Mouse (Mus musculus): ENCODE data around the gene Kctd2. TPM values are rescaled to one million over a fixed set of nuclear protein-coding genes. Genes with fewer than 3 reads are reported as not detected.
"Not testable (repeated sequence)": the region's sequence is repeated elsewhere in the genome, so short reads cannot be mapped to it uniquely, and the experiment has no call there.

Gene Kctd2
- total RNA-seq, 2 experiments from 2014 or later, result 12.7 to 12.9 TPM

- intact Hi-C loops (cut with DNase I), result no loop called here
- DNase-seq, result no peak
Measured at GRCm38 (mm10) chr11:115463397-115463796, 43.5 kb downstream of the Kctd2 start.

DNA sequence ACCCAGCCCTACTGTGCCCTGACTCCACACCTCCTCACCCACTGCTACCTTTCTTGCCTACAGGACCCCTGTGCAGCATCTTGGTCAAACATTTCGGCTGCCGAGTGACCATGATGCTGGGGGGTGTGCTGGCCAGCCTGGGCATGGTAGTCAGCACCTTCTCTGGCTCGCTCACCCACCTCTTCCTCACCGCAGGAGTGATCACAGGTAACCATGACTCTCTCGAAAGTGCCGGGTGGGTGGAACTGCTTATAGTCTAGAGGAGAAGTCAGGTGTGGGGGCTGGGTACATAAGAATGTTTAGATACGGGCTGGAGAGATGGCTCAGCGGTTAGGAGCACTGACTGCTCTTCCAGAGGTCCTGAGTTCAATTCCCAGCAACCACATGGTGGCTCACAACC is 44.9 kb downstream of the Kctd2 start:
- no peak for DNase-seq
- intact Hi-C loops (cut with DNase I), result no loop called here

DNA sequence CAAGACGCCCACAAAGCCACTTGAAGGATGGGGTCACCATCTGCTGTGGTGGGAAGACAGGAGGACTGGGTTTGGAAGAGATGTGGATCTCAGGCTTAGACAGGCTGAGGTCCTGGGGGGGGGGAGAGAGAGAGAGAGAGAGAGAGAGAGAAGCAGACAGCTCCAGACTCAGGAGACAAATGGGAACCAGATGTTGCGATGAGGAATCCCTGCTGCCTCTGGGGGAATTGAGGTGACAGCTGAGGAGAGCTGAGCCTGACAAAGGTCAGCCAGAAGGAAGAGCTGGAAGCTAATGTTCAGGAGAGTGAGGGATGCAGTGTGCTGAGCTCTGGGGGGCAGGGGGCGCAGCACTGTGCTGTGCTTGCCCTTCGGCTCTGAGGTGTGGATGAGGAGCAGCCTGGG is 47.3 kb downstream of the Kctd2 start:
- DNase-seq, result no peak
- intact Hi-C loops (cut with DNase I), result no loop called here

- no peak for DNase-seq
- intact Hi-C loops (cut with DNase I), result no loop called here
Measured at GRCm38 (mm10) chr11:115472183-115472582, 52.3 kb downstream of the Kctd2 start.

GRCm38 (mm10) chr11:115473626-115474275 is 53.8 kb downstream of the Kctd2 start:
- intact Hi-C loops (cut with DNase I), result loop anchor here (1.0 kb wide), 1 partner anchor 45 kb away; no protein-coding TSS in a partner anchor
- DNase-seq, result peak; percentile 89 to 96

GRCm38 (mm10) chr11:115475025-115475757 is 55.3 kb downstream of the Kctd2 start, which contains the start of gene Armc7:
Armc7 (plus strand) TSS chr11:115475667.
- intact Hi-C loops (cut with DNase I), result no loop called here

GRCm38 (mm10) chr11:115475758-115476237 is 55.9 kb downstream of the Kctd2 start:
- intact Hi-C loops (cut with DNase I), result no loop called here
- DNase-seq, result no peak

More at GRCm38 (mm10) chr11:115475025-115475757, 55.3 kb downstream of the Kctd2 start, which contains the start of gene Armc7:
- peak; percentile 94 to 95 for DNase-seq

- DNase-seq; intact Hi-C loops (cut with DNase I): not testable (repeated sequence)
Measured at GRCm38 (mm10) chr11:115476630-115477029, 56.7 kb downstream of the Kctd2 start.

DNA sequence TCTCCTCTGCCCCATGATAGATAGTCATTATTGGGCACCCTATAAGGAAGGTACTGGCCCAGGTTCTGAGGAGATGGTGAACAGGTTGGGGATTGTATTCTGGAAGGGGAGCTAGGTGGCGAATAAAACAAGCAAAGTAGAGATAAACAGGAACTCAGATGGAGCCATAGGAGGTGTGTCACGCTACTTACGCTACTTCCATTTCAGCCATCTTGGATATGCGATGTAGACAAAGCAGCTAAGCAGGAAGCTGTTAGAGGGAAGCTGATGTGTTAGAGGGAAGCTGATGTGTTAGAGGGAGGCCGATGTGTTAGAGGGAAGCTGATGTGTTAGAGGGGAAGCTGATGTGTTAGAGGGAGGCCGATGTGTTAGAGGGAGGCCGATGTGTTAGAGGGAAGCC is 57.5 kb downstream of the Kctd2 start:
- intact Hi-C loops (cut with DNase I); DNase-seq: not testable (repeated sequence)

GRCm38 (mm10) chr11:115478296-115478938 is 58.5 kb downstream of the Kctd2 start:
- DNase-seq, result no peak
- intact Hi-C loops (cut with DNase I), result no loop called here

Small RNAs within 50 kb of the gene (microRNA-seq; reads per million reads assigned to microRNA genes)
- gene Mir3968, result 0 to 1.1 reads per million in 2 experiments

Other genes starting within 250 kb of the Kctd2 start
- 1 to 10 TPM; 4.5 to 6.0 TPM for gene Tmem104, start 232.6 kb upstream of the Kctd2 start, total RNA-seq (2021)
- 10 to 100 TPM; 10.6 to 12.9 TPM for gene Nat9, start 232.3 kb upstream of the Kctd2 start, total RNA-seq (2021)
- gene Grin2c, start 152.9 kb upstream of the Kctd2 start, total RNA-seq (2021), result not detected
- gene Fdxr, start 143.1 kb upstream of the Kctd2 start, total RNA-seq (2021), result 1 to 10 TPM; 3.6 to 4.4 TPM
- 1 to 10 TPM; 2.4 to 3.5 TPM for gene Fads6, start 122.5 kb upstream of the Kctd2 start, total RNA-seq (2021)
- gene Otop2, start 113.0 kb upstream of the Kctd2 start, total RNA-seq (2021), result not detected
- 1 to 10 TPM in 1 of 2 experiments, under 1 TPM in 1; 0.72 to 1.3 TPM for gene Ush1g, start 98.1 kb upstream of the Kctd2 start, total RNA-seq (2021)
- not detected for gene Otop3, start 85.4 kb upstream of the Kctd2 start, total RNA-seq (2021)
- gene Hid1, start 52.4 kb upstream of the Kctd2 start, total RNA-seq (2021), result 1 to 10 TPM; 2.0 TPM
- gene Cdr2l, start 38.2 kb upstream of the Kctd2 start, total RNA-seq (2021), result 1 to 10 TPM; 2.1 to 2.6 TPM
- 10 to 100 TPM; 86.7 to 98.5 TPM for gene Mrpl58, start 16.4 kb upstream of the Kctd2 start, total RNA-seq (2021)
- gene Atp5h, start 166 bp upstream of the Kctd2 start, total RNA-seq (2021), result 100 to 1,000 TPM; 770 to 834 TPM
- not detected for gene Trim80, start 20.4 kb downstream of the Kctd2 start, total RNA-seq (2021)
- under 1 TPM in 1 of 2 experiments, not detected in 1; 0.61 TPM for gene Slc16a5, start 42.3 kb downstream of the Kctd2 start, total RNA-seq (2021)
- gene Armc7, start 55.5 kb downstream of the Kctd2 start, total RNA-seq (2021), result 1 to 10 TPM in 1 of 2 experiments, under 1 TPM in 1; 0.89 to 1.2 TPM
- 1 to 10 TPM; 6.5 to 9.2 TPM for gene Nt5c, start 71.7 kb downstream of the Kctd2 start, total RNA-seq (2021)
- gene Jpt1, start 94.3 kb downstream of the Kctd2 start, total RNA-seq (2021), result 10 to 100 TPM; 34.6 to 48.3 TPM
- 100 to 1,000 TPM; 107 to 124 TPM for gene Sumo2, start 116.1 kb downstream of the Kctd2 start, total RNA-seq (2021)
- 10 to 100 TPM; 15.8 to 20.8 TPM for gene Nup85, start 144.3 kb downstream of the Kctd2 start, total RNA-seq (2021)
- gene Mrps7, start 183.8 kb downstream of the Kctd2 start, total RNA-seq (2021), result 10 to 100 TPM; 66.8 to 72.4 TPM
- gene Gga3, start 183.9 kb downstream of the Kctd2 start, total RNA-seq (2021), result 10 to 100 TPM; 12.5 to 13.0 TPM
- 10 to 100 TPM; 41.8 to 45.8 TPM for gene Mif4gd, start 192.8 kb downstream of the Kctd2 start, total RNA-seq (2021)
- 10 to 100 TPM; 44.4 to 46.8 TPM for gene Slc25a19, start 208.2 kb downstream of the Kctd2 start, total RNA-seq (2021)